Mouse (Mus musculus): ENCODE results near the gene Pgm1. TPM values are rescaled to one million over a fixed set of nuclear protein-coding genes. Genes with fewer than 3 reads are reported as not detected.

The Pgm1 gene
- total and polyA plus RNA-seq, 2 experiments from 2014 or later: 125 to 128 TPM

- Histone ChIP-seq H3K4me3 (ENCODE audit: low read length) (peak within 1 kb of the TSS; percentile 72), H3K9me3 (ENCODE audit: low read length) (no peaks in the 10 kb centered on the region), H3K4me1 (ENCODE audit: insufficient read depth, low read length) (peaks cover 10% of the 10 kb centered on the region), H3K36me3 (ENCODE audit: insufficient read depth, low read length) (no peaks in the 10 kb centered on the region), H3K27ac (peak within 1 kb of the TSS; percentile 94), H3K4me2 (ENCODE audit: low read depth, low read length) (peak within 1 kb of the TSS; percentile 77), H3K27me3 (ENCODE audit: insufficient read depth, low read length) (no peaks in the 10 kb centered on the region), H3K9ac (replicated peaks; ENCODE audit: low read length) (peak within 1 kb of the TSS; percentile 81)
- peak; percentile 95 for ATAC-seq
- WGBS: under 1% methylated on average over 56 of the region's 57 CpGs
- TF ChIP-seq CTCF (IDR thresholded peaks at IDR 0.05; ENCODE audit: low read depth): no peak; the same call in 1 of the 2 replicates
- peak; percentile 85 for DNase-seq (ENCODE audit: low spot score)
Observed at GRCm38 (mm10) chr4:99929613-99930517, 651 bp downstream of the Pgm1 start, which contains the start of gene Itgb3bp. Gene Itgb3bp, minus strand, starts transcription at chr4:99929813.

- Histone ChIP-seq H3K9me3 (ENCODE audit: low read length) (no peaks in the 10 kb centered on the region), H3K4me2 (ENCODE audit: low read depth, low read length) (peak overlapping the region; percentile 77), H3K27me3 (ENCODE audit: insufficient read depth, low read length) (no peaks in the 10 kb centered on the region), H3K27ac (peak overlapping the region; percentile 94; the same call in 1 of the 2 replicates), H3K4me1 (ENCODE audit: insufficient read depth, low read length) (peaks cover 10% of the 10 kb centered on the region), H3K9ac (replicated peaks; ENCODE audit: low read length) (no peak overlapping the region), H3K4me3 (ENCODE audit: low read length) (peak overlapping the region; percentile 72), H3K36me3 (ENCODE audit: insufficient read depth, low read length) (no peaks in the 10 kb centered on the region)
- TF ChIP-seq CTCF (IDR thresholded peaks at IDR 0.05; ENCODE audit: low read depth): no peak
- ATAC-seq: no peak
- DNase-seq (ENCODE audit: low spot score): no peak
- 43% methylated on average over 10 of the region's 10 CpGs for WGBS
Observed at GRCm38 (mm10) chr4:99930518-99931239, 1.5 kb downstream of the Pgm1 start.

- peak overlapping the region; percentile 94; the same call in 1 of the 2 replicates for H3K27ac ChIP-seq
Observed at GRCm38 (mm10) chr4:99931240-99931580, 2.0 kb downstream of the Pgm1 start.

GRCm38 (mm10) chr4:99931807-99932206 is 2.6 kb downstream of the Pgm1 start:
- Histone ChIP-seq H3K9me3 (ENCODE audit: low read length) (no peaks in the 10 kb centered on the region), H3K4me3 (ENCODE audit: low read length) (no peak overlapping the region), H3K4me1 (ENCODE audit: insufficient read depth, low read length) (peaks cover 10% of the 10 kb centered on the region), H3K4me2 (ENCODE audit: low read depth, low read length) (peak overlapping the region; percentile 77; the same call in 1 of the 2 replicates), H3K27me3 (ENCODE audit: insufficient read depth, low read length) (no peaks in the 10 kb centered on the region), H3K36me3 (ENCODE audit: insufficient read depth, low read length) (no peaks in the 10 kb centered on the region), H3K9ac (replicated peaks; ENCODE audit: low read length) (0 out of 2 replicates have a peak overlapping the region, but pooled peaks have one; percentile 9), H3K27ac (no peak overlapping the region)
- TF ChIP-seq CTCF (IDR thresholded peaks at IDR 0.05; ENCODE audit: low read depth): no peak
- DNase-seq (ENCODE audit: low spot score): no peak
- no peak for ATAC-seq
- WGBS: 82% methylated on average over 4 of the region's 4 CpGs

More at GRCm38 (mm10) chr4:99931240-99931580, 2.0 kb downstream of the Pgm1 start:
- no peak overlapping the region for H3K4me3 ChIP-seq (ENCODE audit: low read length)
- no peaks in the 10 kb centered on the region for H3K36me3 ChIP-seq (ENCODE audit: insufficient read depth, low read length)
- DNase-seq (ENCODE audit: low spot score) (no peak), ATAC-seq (no peak)
- 76% methylated on average over 11 of the region's 11 CpGs for WGBS
- TF ChIP-seq CTCF (IDR thresholded peaks at IDR 0.05; ENCODE audit: low read depth): no peak
- H3K4me1 ChIP-seq (ENCODE audit: insufficient read depth, low read length): peaks cover 10% of the 10 kb centered on the region
- H3K4me2 ChIP-seq (ENCODE audit: low read depth, low read length): peak overlapping the region; percentile 77
- no peaks in the 10 kb centered on the region for H3K27me3 ChIP-seq (ENCODE audit: insufficient read depth, low read length)
- H3K9ac ChIP-seq (replicated peaks; ENCODE audit: low read length): 0 out of 2 replicates have a peak overlapping the region, but pooled peaks have one; percentile 9
- H3K9me3 ChIP-seq (ENCODE audit: low read length): no peaks in the 10 kb centered on the region

- no peaks in the 10 kb centered on the region for H3K36me3 ChIP-seq (ENCODE audit: insufficient read depth, low read length)
- no peak overlapping the region for H3K27ac ChIP-seq
- ATAC-seq: no peak
- H3K4me1 ChIP-seq (ENCODE audit: insufficient read depth, low read length): peaks cover 10% of the 10 kb centered on the region
- no peak overlapping the region for H3K4me3 ChIP-seq (ENCODE audit: low read length)
- no peaks in the 10 kb centered on the region for H3K9me3 ChIP-seq (ENCODE audit: low read length)
- no peak for DNase-seq (ENCODE audit: low spot score)
- no peak for TF ChIP-seq CTCF (IDR thresholded peaks at IDR 0.05; ENCODE audit: low read depth)
- no peak overlapping the region for H3K4me2 ChIP-seq (ENCODE audit: low read depth, low read length)
- WGBS: 91% methylated on average over 7 of the region's 7 CpGs
- no peak overlapping the region for H3K9ac ChIP-seq (replicated peaks; ENCODE audit: low read length)
- H3K27me3 ChIP-seq (ENCODE audit: insufficient read depth, low read length): no peaks in the 10 kb centered on the region
Observed at GRCm38 (mm10) chr4:99934859-99935258, 5.6 kb downstream of the Pgm1 start.

GRCm38 (mm10) chr4:99936278-99936677 is 7.1 kb downstream of the Pgm1 start:
- no peaks in the 10 kb centered on the region for H3K36me3 ChIP-seq (ENCODE audit: insufficient read depth, low read length)
- WGBS: 97% methylated on average over 5 of the region's 5 CpGs
- ATAC-seq (no peak), DNase-seq (ENCODE audit: low spot score) (no peak)
- H3K27ac ChIP-seq: no peak overlapping the region
- no peak overlapping the region for H3K4me3 ChIP-seq (ENCODE audit: low read length)
- H3K27me3 ChIP-seq (ENCODE audit: insufficient read depth, low read length): no peaks in the 10 kb centered on the region
- no peak for TF ChIP-seq CTCF (IDR thresholded peaks at IDR 0.05; ENCODE audit: low read depth)
- H3K4me2 ChIP-seq (ENCODE audit: low read depth, low read length): no peak overlapping the region
- no peaks in the 10 kb centered on the region for H3K9me3 ChIP-seq (ENCODE audit: low read length)
- no peak overlapping the region for H3K9ac ChIP-seq (replicated peaks; ENCODE audit: low read length)
- no peaks in the 10 kb centered on the region; the same call in 1 of the 2 replicates for H3K4me1 ChIP-seq (ENCODE audit: insufficient read depth, low read length)

Measured in hindbrain, postnatal 0 days (tissue).